Mouse (Mus musculus) forebrain, embryonic 11.5 days (tissue): ENCODE results near the gene Dcp1a. TPM values are rescaled to one million over a fixed set of nuclear protein-coding genes. Genes with fewer than 3 reads are reported as not detected.

Experiments used
- ATAC-seq: fragments of 200-750 bp; cut with Nextera tagmentation; replicated peaks from 2 replicates; pipeline ENCODE4 v1.8.0; 2017; ENCODE audit warnings: moderate TSS enrichment; ENCODE audit not compliant: low FRiP score
- DNase-seq: peaks from one replicate; pipeline ENCODE4 v3.0.0-alpha.2; 2017; ENCODE audit warnings: low spot score
- H3K27ac ChIP-seq: fragments of 300-500 bp; sonication (generic); 2 replicates; pipeline ENCODE4 v1.5.1; 2014; ENCODE audit warnings: low read depth, low read length
- H3K27me3 ChIP-seq: fragments of 300-500 bp; sonication (generic); 2 replicates; pipeline ENCODE4 v1.6.1; 2014; ENCODE audit warnings: mild to moderate bottlenecking, low read length, mixed read lengths; ENCODE audit not compliant: control insufficient read depth, insufficient read depth
- H3K36me3 ChIP-seq: fragments of 300-500 bp; sonication (generic); 2 replicates; pipeline ENCODE4 v1.6.1; 2014; ENCODE audit warnings: mild to moderate bottlenecking, low read length, moderate library complexity, mixed read lengths; ENCODE audit not compliant: control insufficient read depth, insufficient read depth
- H3K4me1 ChIP-seq: fragments of 300-500 bp; sonication (generic); replicated peaks from 2 replicates; pipeline ENCODE4 v1.6.1; 2014; ENCODE audit warnings: low read length, mixed read lengths; ENCODE audit not compliant: control insufficient read depth, insufficient read depth
- H3K4me2 ChIP-seq: fragments of 300-500 bp; sonication (generic); 2 replicates; pipeline ENCODE4 v1.6.1; 2014; ENCODE audit warnings: low read depth, mild to moderate bottlenecking, low read length, moderate library complexity, mixed read lengths; ENCODE audit not compliant: severe bottlenecking
- H3K4me3 ChIP-seq: fragments of 300-500 bp; sonication (generic); 2 replicates; pipeline ENCODE4 v1.5.1; 2014; ENCODE audit warnings: low read depth, low read length
- H3K9ac ChIP-seq: fragments of 300-500 bp; sonication (generic); 2 replicates; pipeline ENCODE4 v1.6.1; 2014; ENCODE audit warnings: low read length
- H3K9me3 ChIP-seq: fragments of 300-500 bp; sonication (generic); 2 replicates; pipeline ENCODE4 v1.6.1; 2016; ENCODE audit warnings: low read length, mixed read lengths; ENCODE audit not compliant: control insufficient read depth
- WGBS: fragments of 180-500 bp; shearing (Covaris S2); extraction: QIAGEN DNeasy Blood & Tissue Kit; methylation state at CpG from one replicate; pipeline ENCODE4 v1.1.7; 2014; 5-methylcytosine and 5-hydroxymethylcytosine counted together
- polyA plus RNA-seq: library from polyadenylated mRNA; unstranded; fragments of >200 nt; fragmentation: Nextera tagmentation; extraction: Ambion mirVana; gene quantifications from 2 replicates; pipeline ENCODE4 v1.2.1, GENCODE M21; 2014

Dcp1a gene
- polyA plus RNA-seq, 1 experiment from 2014 or later: 34.6 TPM

- Histone ChIP-seq H3K4me1 (no peaks in the 10 kb centered on the region), H3K36me3 (no peaks in the 10 kb centered on the region; the same call in 1 of the 2 replicates), H3K9me3 (no peaks in the 10 kb centered on the region), H3K4me3 (no peak overlapping the region), H3K27ac (no peak overlapping the region), H3K4me2 (no peak overlapping the region), H3K27me3 (no peaks in the 10 kb centered on the region), H3K9ac (no peak overlapping the region)
- WGBS: 91% methylated on average over 2 of the region's 2 CpGs
- DNase-seq: no peak
- ATAC-seq: no peak
Measured at GRCm38 (mm10) chr14:30498202-30498601, 18.9 kb downstream of the Dcp1a start.

GRCm38 (mm10) chr14:30504990-30505389 is 25.7 kb downstream of the Dcp1a start:
- no peaks in the 10 kb centered on the region for H3K27me3 ChIP-seq
- no peaks in the 10 kb centered on the region for H3K4me1 ChIP-seq
- WGBS: 90% methylated on average over 5 of the region's 5 CpGs
- ATAC-seq (no peak), DNase-seq (no peak)
- no peak overlapping the region for H3K4me2 ChIP-seq
- H3K4me3 ChIP-seq: no peak overlapping the region
- H3K9me3 ChIP-seq: no peaks in the 10 kb centered on the region
- no peaks in the 10 kb centered on the region; the same call in 1 of the 2 replicates for H3K36me3 ChIP-seq
- H3K27ac ChIP-seq: no peak overlapping the region
- no peak overlapping the region for H3K9ac ChIP-seq

GRCm38 (mm10) chr14:30510214-30510763 is 31.0 kb downstream of the Dcp1a start:
- no peak overlapping the region for H3K27ac ChIP-seq
- no peaks in the 10 kb centered on the region for H3K9me3 ChIP-seq
- no peaks in the 10 kb centered on the region; the same call in 1 of the 2 replicates for H3K36me3 ChIP-seq
- no peak overlapping the region for H3K4me3 ChIP-seq
- no peaks in the 10 kb centered on the region for H3K27me3 ChIP-seq
- no peak for DNase-seq
- WGBS: 92% methylated on average over 6 of the region's 6 CpGs
- no peak overlapping the region for H3K9ac ChIP-seq
- no peak for ATAC-seq
- H3K4me1 ChIP-seq: no peaks in the 10 kb centered on the region
- H3K4me2 ChIP-seq: no peak overlapping the region

- H3K4me1 ChIP-seq: no peaks in the 10 kb centered on the region
- no peak overlapping the region for H3K4me2 ChIP-seq
- no peaks in the 10 kb centered on the region for H3K27me3 ChIP-seq
- no peak overlapping the region for H3K27ac ChIP-seq
- 93% methylated on average over 5 of the region's 5 CpGs for WGBS
- no peaks in the 10 kb centered on the region for H3K9me3 ChIP-seq
- H3K36me3 ChIP-seq: no peaks in the 10 kb centered on the region; the same call in 1 of the 2 replicates
- DNase-seq: no peak
- ATAC-seq: no peak
- H3K4me3 ChIP-seq: no peak overlapping the region
- H3K9ac ChIP-seq: no peak overlapping the region
Measured at GRCm38 (mm10) chr14:30512896-30513295, 33.6 kb downstream of the Dcp1a start.

- ATAC-seq (no peak), DNase-seq (no peak)
- 91% methylated on average over 13 of the region's 13 CpGs for WGBS
- H3K9ac ChIP-seq: no peak overlapping the region
- no peaks in the 10 kb centered on the region for H3K27me3 ChIP-seq
- H3K27ac ChIP-seq: no peak overlapping the region
- H3K36me3 ChIP-seq: peaks cover 6% of the 10 kb centered on the region; the same call in 1 of the 2 replicates
- no peak overlapping the region for H3K4me2 ChIP-seq
- no peaks in the 10 kb centered on the region for H3K9me3 ChIP-seq
- H3K4me1 ChIP-seq: no peaks in the 10 kb centered on the region
- no peak overlapping the region for H3K4me3 ChIP-seq
Measured at GRCm38 (mm10) chr14:30515931-30516723, 36.8 kb downstream of the Dcp1a start.

- Histone ChIP-seq H3K27me3 (no peaks in the 10 kb centered on the region), H3K9me3 (no peaks in the 10 kb centered on the region), H3K4me1 (no peaks in the 10 kb centered on the region), H3K4me3 (no peak overlapping the region), H3K36me3 (peaks cover 12% of the 10 kb centered on the region; the same call in 1 of the 2 replicates), H3K4me2 (no peak overlapping the region), H3K9ac (no peak overlapping the region), H3K27ac (no peak overlapping the region)
- 90% methylated on average over 5 of the region's 5 CpGs for WGBS
- no peak for ATAC-seq
- DNase-seq: no peak
Measured at GRCm38 (mm10) chr14:30519323-30519722, 40.0 kb downstream of the Dcp1a start.

GRCm38 (mm10) chr14:30523356-30523755 is 44.0 kb downstream of the Dcp1a start:
- no peaks in the 10 kb centered on the region for H3K27me3 ChIP-seq
- 78% methylated on average over 6 of the region's 6 CpGs for WGBS

GRCm38 (mm10) chr14:30528392-30528791 is 49.1 kb downstream of the Dcp1a start:
- Histone ChIP-seq H3K4me1 (0 out of 2 replicates have a peak, but pooled peaks cover 3% of the 10 kb centered on the region), H3K36me3 (peaks cover 8% of the 10 kb centered on the region), H3K4me2 (no peak overlapping the region), H3K9ac (no peak overlapping the region), H3K9me3 (no peaks in the 10 kb centered on the region), H3K4me3 (no peak overlapping the region), H3K27me3 (no peaks in the 10 kb centered on the region), H3K27ac (no peak overlapping the region)
- 86% methylated on average over 10 of the region's 10 CpGs for WGBS
- ATAC-seq (no peak), DNase-seq (no peak)

More at GRCm38 (mm10) chr14:30523356-30523755, 44.0 kb downstream of the Dcp1a start:
- H3K36me3 ChIP-seq: peaks cover 17% of the 10 kb centered on the region
- H3K4me1 ChIP-seq: no peaks in the 10 kb centered on the region
- no peaks in the 10 kb centered on the region for H3K9me3 ChIP-seq
- no peak for ATAC-seq
- H3K27ac ChIP-seq: no peak overlapping the region
- H3K4me2 ChIP-seq: no peak overlapping the region
- no peak overlapping the region for H3K9ac ChIP-seq
- H3K4me3 ChIP-seq: no peak overlapping the region
- DNase-seq: no peak
